ENCODE assay signal across 8 mouse cellular contexts in genomic region chr3:52644178-52645128, GRCm38 (mm10).
DNase-seq lines count a peak whose midpoint lies in the region; ATAC-seq and TF ChIP-seq lines count a peak whose summit lies in the region.

No protein-coding gene starts in this region.

- H3K36me3 ChIP-seq in forebrain, embryonic 14.5 days (ENCODE audit: control insufficient read depth, insufficient read depth, low read length): no peaks in the 10 kb centered on the region
- no peaks in the 10 kb centered on the region for H3K36me3 ChIP-seq in midbrain, embryonic 13.5 days
- H3K36me3 ChIP-seq in liver, postnatal 0 days (replicated peaks; ENCODE audit: insufficient read depth, low read length): no peaks in the 10 kb centered on the region

- peak; percentile 43 for ATAC-seq in forebrain, embryonic 14.5 days
- ATAC-seq in midbrain, embryonic 13.5 days: peak; percentile 75
- no peak for ATAC-seq in liver, postnatal 0 days

- TF ChIP-seq POLR2A in brain, embryonic 14.5 days (IDR thresholded peaks at IDR 0.05; ENCODE audit: borderline replicate concordance, extremely low read depth, insufficient read depth, insufficient read length, poor library complexity, severe bottlenecking): no peak

- no peak for TF ChIP-seq CTCF in brain, embryonic 14.5 days (IDR thresholded peaks at IDR 0.05; ENCODE audit: borderline replicate concordance, extremely low read depth, insufficient read depth, insufficient read length)
- TF ChIP-seq CTCF in liver, postnatal 0 days (IDR thresholded peaks at IDR 0.05; ENCODE audit: low read depth): no peak

- no peak overlapping the region for H3K4me3 ChIP-seq in forebrain, embryonic 14.5 days (ENCODE audit: low read depth, low read length)
- no peak overlapping the region for H3K4me3 ChIP-seq in midbrain, embryonic 13.5 days (replicated peaks)
- no peak overlapping the region for H3K4me3 ChIP-seq in liver, postnatal 0 days (ENCODE audit: low read depth, low read length)

- no peaks in the 10 kb centered on the region for H3K9me3 ChIP-seq in forebrain, embryonic 14.5 days (replicated peaks; ENCODE audit: control insufficient read depth, low read length)
- H3K9me3 ChIP-seq in midbrain, embryonic 13.5 days: no peaks in the 10 kb centered on the region
- H3K9me3 ChIP-seq in liver, postnatal 0 days (ENCODE audit: low read length): no peaks in the 10 kb centered on the region

- H3K27ac ChIP-seq in forebrain, embryonic 14.5 days (ENCODE audit: low read depth, low read length): peak overlapping the region; percentile 74; the same call in 1 of the 2 replicates
- H3K27ac ChIP-seq in midbrain, embryonic 13.5 days: peak overlapping the region; percentile 57
- no peak overlapping the region for H3K27ac ChIP-seq in liver, postnatal 0 days (ENCODE audit: low read depth)

- TF ChIP-seq EP300 in liver, postnatal 0 days (IDR thresholded peaks at IDR 0.05; ENCODE audit: low read depth): no peak

- H3K4me2 ChIP-seq in forebrain, embryonic 14.5 days (ENCODE audit: low read length): no peak overlapping the region
- no peak overlapping the region; the same call in 1 of the 2 replicates for H3K4me2 ChIP-seq in midbrain, embryonic 13.5 days (replicated peaks)
- H3K4me2 ChIP-seq in liver, postnatal 0 days (ENCODE audit: low read depth, low read length): no peak overlapping the region

- H3K9ac ChIP-seq in forebrain, embryonic 14.5 days (ENCODE audit: low read length): peak overlapping the region; percentile 10; the same call in 1 of the 2 replicates
- H3K9ac ChIP-seq in midbrain, embryonic 13.5 days (replicated peaks): no peak overlapping the region
- H3K9ac ChIP-seq in liver, postnatal 0 days (replicated peaks): no peak overlapping the region

- H3K4me1 ChIP-seq in forebrain, embryonic 14.5 days (ENCODE audit: control insufficient read depth, insufficient read depth, low read length): peaks cover 22% of the 10 kb centered on the region
- H3K4me1 ChIP-seq in midbrain, embryonic 13.5 days (replicated peaks): peaks cover 37% of the 10 kb centered on the region
- peaks cover 2% of the 10 kb centered on the region; the same call in 1 of the 2 replicates for H3K4me1 ChIP-seq in liver, postnatal 0 days (ENCODE audit: insufficient read depth)

- no peaks in the 10 kb centered on the region for H3K27me3 ChIP-seq in forebrain, embryonic 14.5 days (replicated peaks; ENCODE audit: control insufficient read depth, insufficient read depth, low read length)
- peaks cover 10% of the 10 kb centered on the region for H3K27me3 ChIP-seq in midbrain, embryonic 13.5 days
- no peaks in the 10 kb centered on the region for H3K27me3 ChIP-seq in liver, postnatal 0 days (ENCODE audit: insufficient read depth, low read length)

- peak; percentile 40 for DNase-seq in layer of hippocampus, adult 11-12 months (ENCODE audit: low spot score)
- no peak for DNase-seq in layer of hippocampus, postnatal 25 days (ENCODE audit: extremely low spot score in 1 of 2, low spot score in 1 of 2)
- peak; percentile 73 for DNase-seq in brain, embryonic 14.5 days (ENCODE audit: low read depth)
- DNase-seq in forebrain, embryonic 14.5 days (ENCODE audit: low spot score): no peak
- no peak for DNase-seq in liver
- no peak for DNase-seq in adrenal gland, adult 18-20 months (ENCODE audit: low spot score in 2 of 2)
- no peak for DNase-seq in liver, postnatal 0 days

- WGBS in forebrain, embryonic 14.5 days: 14% methylated on average over 16 of the region's 16 CpGs
- 12% methylated on average over 16 of the region's 16 CpGs for WGBS in midbrain, embryonic 13.5 days
- 50% methylated on average over 16 of the region's 16 CpGs for WGBS in liver, postnatal 0 days (ENCODE audit: insufficient replicate concordance)

Comparison
In these comparisons a context has a peak if more than half of its experiments do, and no peak if none do; other contexts are left out.
1. DNase-seq: peak in layer of hippocampus, adult 11-12 months (single experiment) and brain, embryonic 14.5 days (single experiment); none in layer of hippocampus, postnatal 25 days (0 of 2), forebrain, embryonic 14.5 days (single experiment), liver (single experiment), adrenal gland, adult 18-20 months (0 of 2) and liver, postnatal 0 days (single experiment).